Mouse (Mus musculus) neural tube, embryonic 15.5 days (tissue): Measurements from ENCODE around the gene Tmod1. TPM values are rescaled to one million over a fixed set of nuclear protein-coding genes. Genes with fewer than 3 reads are reported as not detected.

Experiments used
- ATAC-seq: fragments of 200-750 bp; cut with Nextera tagmentation; 2 replicates; pipeline ENCODE4 v1.8.0; 2017; ENCODE audit warnings: mild to moderate bottlenecking, moderate TSS enrichment, moderate library complexity; ENCODE audit not compliant: low FRiP score
- H3K27ac ChIP-seq: fragments of 300-500 bp; sonication (generic); replicated peaks from 2 replicates; pipeline ENCODE4 v1.5.1; 2015; ENCODE audit warnings: mild to moderate bottlenecking, inconsistent platforms
- H3K27me3 ChIP-seq: fragments of 300-500 bp; sonication (generic); replicated peaks from 2 replicates; pipeline ENCODE4 v1.6.1; 2015; ENCODE audit warnings: inconsistent platforms
- H3K36me3 ChIP-seq: fragments of 300-500 bp; sonication (generic); 2 replicates; pipeline ENCODE4 v1.6.1; 2015; ENCODE audit warnings: inconsistent platforms
- H3K4me1 ChIP-seq: fragments of 300-500 bp; sonication (generic); 2 replicates; pipeline ENCODE4 v1.6.1; 2015; ENCODE audit warnings: inconsistent platforms
- H3K4me2 ChIP-seq: fragments of 300-500 bp; sonication (generic); 2 replicates; pipeline ENCODE4 v1.6.1; 2015; ENCODE audit warnings: inconsistent platforms, mild to moderate bottlenecking, moderate library complexity
- H3K4me3 ChIP-seq: fragments of 300-500 bp; sonication (generic); replicated peaks from 2 replicates; pipeline ENCODE4 v1.5.1; 2015; ENCODE audit warnings: mild to moderate bottlenecking, inconsistent platforms
- H3K9ac ChIP-seq: fragments of 300-500 bp; sonication (generic); replicated peaks from 2 replicates; pipeline ENCODE4 v1.6.1; 2015; ENCODE audit warnings: mild to moderate bottlenecking, inconsistent platforms
- H3K9me3 ChIP-seq: fragments of 300-500 bp; sonication (generic); replicated peaks from 2 replicates; pipeline ENCODE4 v1.6.1; 2016; ENCODE audit warnings: inconsistent platforms
- WGBS: fragments of 180-500 bp; shearing (Covaris S2); methylation state at CpG from one replicate; pipeline ENCODE4 v1.1.7; 2015; ENCODE audit warnings: mixed read lengths; 5-methylcytosine and 5-hydroxymethylcytosine counted together
- polyA plus RNA-seq: library from polyadenylated mRNA; unstranded; fragments of >200 nt; fragmentation: Nextera tagmentation; extraction: Ambion mirVana; gene quantifications from 2 replicates; pipeline ENCODE4 v1.2.1, GENCODE M21; 2015

The Tmod1 gene
- polyA plus RNA-seq, 1 experiment from 2014 or later = 3.5 TPM

DNA sequence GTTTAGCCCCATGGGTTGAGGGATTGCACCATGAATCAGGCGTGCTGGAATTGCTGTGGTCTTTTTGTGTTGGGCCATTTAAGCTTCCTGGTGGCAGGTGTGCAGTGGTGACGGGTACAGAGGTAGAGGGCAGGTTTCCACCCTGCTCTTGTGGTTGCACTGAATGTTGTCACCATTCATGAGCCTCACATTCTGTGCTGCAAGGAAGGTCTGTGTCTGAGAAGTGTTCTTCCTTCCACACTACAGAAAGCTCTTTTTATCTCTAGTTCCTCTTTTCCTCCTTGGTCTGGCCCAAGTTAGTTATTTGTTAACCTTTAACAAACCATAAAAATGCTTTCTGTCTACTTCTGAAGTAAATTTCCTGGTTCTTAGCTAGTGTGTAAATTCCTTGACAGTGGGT, 125.3 kb downstream of the Tmod1 start:
- Histone ChIP-seq H3K9ac (no peak overlapping the region), H3K36me3 (peaks cover 87% of the 10 kb centered on the region), H3K9me3 (no peaks in the 10 kb centered on the region), H3K27me3 (no peaks in the 10 kb centered on the region), H3K4me1 (no peaks in the 10 kb centered on the region), H3K4me2 (no peak overlapping the region), H3K4me3 (no peak overlapping the region), H3K27ac (no peak overlapping the region)
- 87% methylated on average over 2 of the region's 2 CpGs for WGBS
- no peak for ATAC-seq

Other genes with a start within 250 kb of the Tmod1 start
- gene Aldh1b1, start 239.9 kb upstream of the Tmod1 start, polyA plus RNA-seq = 18.7 and 36.7 TPM in 2 replicates
- gene Igfbpl1, start 212.0 kb upstream of the Tmod1 start, polyA plus RNA-seq = 14.2 and 24.7 TPM in 2 replicates
- 0.50 and 1.1 TPM in 2 replicates for gene Stra6l, start 190.3 kb upstream of the Tmod1 start, polyA plus RNA-seq
- 0.27 and 0.38 TPM in 2 replicates for gene Ccdc180, start 148.6 kb upstream of the Tmod1 start, polyA plus RNA-seq
- gene Tdrd7, start 73.6 kb upstream of the Tmod1 start, polyA plus RNA-seq = 25.0 and 26.0 TPM in 2 replicates
- gene Ncbp1, start 99.7 kb downstream of the Tmod1 start, polyA plus RNA-seq = 66.0 and 69.6 TPM in 2 replicates
- 27.9 and 30.8 TPM in 2 replicates for gene Tstd2, start 99.8 kb downstream of the Tmod1 start, polyA plus RNA-seq
- 26.4 and 27.4 TPM in 2 replicates for gene Xpa, start 157.4 kb downstream of the Tmod1 start, polyA plus RNA-seq